Mouse (Mus musculus) lung, adult 2 months (tissue): ENCODE data around the gene Trim17.
A peak's percentile ranks its signal among the peaks of the same experiment; 100 is the strongest.

ENCODE experiments used
- CTCF ChIP-seq: fragments of 200-500 bp; IDR thresholded peaks from 2 replicates; pipeline ENCODE4 v1.5.1; 2011; ENCODE audit warnings: mild to moderate bottlenecking, low read length, control low read depth; ENCODE audit not compliant: insufficient read depth
- POLR2A ChIP-seq: fragments of 200-500 bp; IDR thresholded peaks from 2 replicates; pipeline ENCODE4 v1.6.1; 2011; ENCODE audit warnings: low read depth, mild to moderate bottlenecking, control low read depth, low read length, borderline replicate concordance; ENCODE audit errors: extremely low read depth

DNA sequence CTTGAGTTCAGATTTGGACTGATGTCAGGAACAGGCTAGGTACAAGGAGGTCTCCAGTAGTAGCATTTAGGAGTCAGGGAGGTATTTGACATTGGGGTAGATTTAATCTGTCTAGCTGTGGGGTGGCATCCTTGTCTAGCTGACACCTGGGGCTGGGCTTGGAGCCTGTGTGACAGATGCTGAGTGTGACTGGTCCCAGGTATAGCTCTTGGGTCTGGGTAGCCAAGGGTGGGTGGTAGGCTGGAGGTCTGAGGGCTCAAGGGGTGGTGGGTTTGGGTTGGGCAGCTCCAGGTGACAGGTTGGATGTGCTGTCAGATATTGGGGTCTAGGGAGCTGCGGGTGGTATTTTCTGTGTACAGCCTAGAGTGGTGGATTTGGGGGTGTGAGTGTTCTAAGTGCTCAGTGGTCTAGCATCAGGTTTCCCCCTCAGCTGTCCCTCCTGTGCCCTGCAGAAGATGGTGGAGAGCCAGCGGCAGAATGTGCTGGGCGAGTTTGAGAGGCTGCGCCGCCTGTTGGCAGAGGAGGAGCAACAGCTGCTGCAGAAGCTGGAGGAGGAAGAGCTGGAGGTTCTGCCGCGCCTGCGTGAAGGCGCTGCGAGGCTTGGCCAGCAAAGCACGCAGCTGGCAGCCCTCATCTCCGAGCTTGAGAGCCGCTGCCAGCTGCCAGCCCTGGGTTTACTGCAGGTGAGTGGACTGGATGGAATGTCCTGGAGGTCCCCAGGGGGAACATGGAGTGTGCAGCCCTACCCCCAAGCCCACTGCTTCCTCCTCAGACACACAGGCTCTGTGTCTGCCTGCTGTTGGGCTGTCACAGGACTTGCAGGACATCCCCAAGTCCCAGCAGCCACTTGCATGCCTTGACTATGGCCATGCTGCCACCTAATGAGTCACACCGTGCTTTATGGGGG is 27.3 kb downstream of the Trim17 start:
- no peak for TF ChIP-seq POLR2A
- TF ChIP-seq CTCF = peak; percentile 60
